Mouse (Mus musculus): Measurements from ENCODE around the gene Ifitm7. TPM values are rescaled to one million over a fixed set of nuclear protein-coding genes. Genes with fewer than 3 reads are reported as not detected.

The Ifitm7 gene
- polyA plus RNA-seq, 1 experiment, result not detected

GRCm38 (mm10) chr16:13951245-13951644 is 35.4 kb downstream of the Ifitm7 start:
- Histone ChIP-seq H3K27ac (ENCODE audit: control insufficient read depth, insufficient read depth, low read length) (no peak overlapping the region), H3K36me3 (ENCODE audit: control insufficient read depth, insufficient read depth, low read length) (no peaks in the 10 kb centered on the region), H3K4me1 (replicated peaks; ENCODE audit: control insufficient read depth, insufficient read depth, low read length) (no peaks in the 10 kb centered on the region), H3K27me3 (ENCODE audit: control insufficient read depth, insufficient read depth, low read length) (no peaks in the 10 kb centered on the region), H3K4me3 (ENCODE audit: control insufficient read depth, insufficient read depth, low read length) (no peak overlapping the region)
- 90% methylated on average over 3 of the region's 3 CpGs for WGBS
- no peak for DNase-seq
- TF ChIP-seq POLR2A (IDR thresholded peaks at IDR 0.05; ENCODE audit: control insufficient read depth, extremely low read depth, insufficient read depth, low read length, poor library complexity) (no peak), CTCF (IDR thresholded peaks at IDR 0.05; ENCODE audit: borderline replicate concordance, control insufficient read depth, extremely low read depth, insufficient read depth, low read length, poor library complexity) (no peak)

GRCm38 (mm10) chr16:13946306-13946705 is 40.4 kb downstream of the Ifitm7 start:
- Histone ChIP-seq H3K36me3 (ENCODE audit: control insufficient read depth, insufficient read depth, low read length) (no peaks in the 10 kb centered on the region), H3K4me1 (replicated peaks; ENCODE audit: control insufficient read depth, insufficient read depth, low read length) (no peaks in the 10 kb centered on the region), H3K27ac (ENCODE audit: control insufficient read depth, insufficient read depth, low read length) (no peak overlapping the region), H3K4me3 (ENCODE audit: control insufficient read depth, insufficient read depth, low read length) (no peak overlapping the region), H3K27me3 (ENCODE audit: control insufficient read depth, insufficient read depth, low read length) (no peaks in the 10 kb centered on the region)
- TF ChIP-seq POLR2A (IDR thresholded peaks at IDR 0.05; ENCODE audit: control insufficient read depth, extremely low read depth, insufficient read depth, low read length, poor library complexity) (no peak), CTCF (IDR thresholded peaks at IDR 0.05; ENCODE audit: borderline replicate concordance, control insufficient read depth, extremely low read depth, insufficient read depth, low read length, poor library complexity) (no peak)
- 97% methylated on average over 1 of the region's 1 CpGs for WGBS
- no peak for DNase-seq

- 94% methylated on average over 4 of the region's 4 CpGs for WGBS
- DNase-seq, result no peak
These were observed 41.5 kb downstream of the Ifitm7 start for GRCm38 (mm10) chr16:13945153-13945552.

GRCm38 (mm10) chr16:13944752-13945151 is 41.9 kb downstream of the Ifitm7 start:
- TF ChIP-seq CTCF (IDR thresholded peaks at IDR 0.05; ENCODE audit: borderline replicate concordance, control insufficient read depth, extremely low read depth, insufficient read depth, low read length, poor library complexity) (no peak), POLR2A (IDR thresholded peaks at IDR 0.05; ENCODE audit: control insufficient read depth, extremely low read depth, insufficient read depth, low read length, poor library complexity) (no peak)
- no peak overlapping the region for H3K4me3 ChIP-seq (ENCODE audit: control insufficient read depth, insufficient read depth, low read length)
- no peaks in the 10 kb centered on the region for H3K4me1 ChIP-seq (replicated peaks; ENCODE audit: control insufficient read depth, insufficient read depth, low read length)
- no peaks in the 10 kb centered on the region; the same call in 1 of the 2 replicates for H3K27me3 ChIP-seq (ENCODE audit: control insufficient read depth, insufficient read depth, low read length)
- DNase-seq, result no peak
- H3K36me3 ChIP-seq (ENCODE audit: control insufficient read depth, insufficient read depth, low read length), result no peaks in the 10 kb centered on the region
- 83% methylated on average over 5 of the region's 5 CpGs for WGBS
- no peak overlapping the region for H3K27ac ChIP-seq (ENCODE audit: control insufficient read depth, insufficient read depth, low read length)

More at GRCm38 (mm10) chr16:13945153-13945552, 41.5 kb downstream of the Ifitm7 start:
- H3K36me3 ChIP-seq (ENCODE audit: control insufficient read depth, insufficient read depth, low read length), result no peaks in the 10 kb centered on the region
- no peaks in the 10 kb centered on the region; the same call in 1 of the 2 replicates for H3K27me3 ChIP-seq (ENCODE audit: control insufficient read depth, insufficient read depth, low read length)
- TF ChIP-seq CTCF (IDR thresholded peaks at IDR 0.05; ENCODE audit: borderline replicate concordance, control insufficient read depth, extremely low read depth, insufficient read depth, low read length, poor library complexity) (no peak), POLR2A (IDR thresholded peaks at IDR 0.05; ENCODE audit: control insufficient read depth, extremely low read depth, insufficient read depth, low read length, poor library complexity) (no peak)
- H3K4me3 ChIP-seq (ENCODE audit: control insufficient read depth, insufficient read depth, low read length), result no peak overlapping the region
- no peaks in the 10 kb centered on the region for H3K4me1 ChIP-seq (replicated peaks; ENCODE audit: control insufficient read depth, insufficient read depth, low read length)
- H3K27ac ChIP-seq (ENCODE audit: control insufficient read depth, insufficient read depth, low read length), result no peak overlapping the region

- no peak for TF ChIP-seq POLR2A (IDR thresholded peaks at IDR 0.05; ENCODE audit: control insufficient read depth, extremely low read depth, insufficient read depth, low read length, poor library complexity)
- no peak for TF ChIP-seq CTCF (IDR thresholded peaks at IDR 0.05; ENCODE audit: borderline replicate concordance, control insufficient read depth, extremely low read depth, insufficient read depth, low read length, poor library complexity)
- DNase-seq, result no peak
- H3K27me3 ChIP-seq (ENCODE audit: control insufficient read depth, insufficient read depth, low read length), result no peaks in the 10 kb centered on the region; the same call in 1 of the 2 replicates
- H3K4me3 ChIP-seq (ENCODE audit: control insufficient read depth, insufficient read depth, low read length), result no peak overlapping the region
- H3K36me3 ChIP-seq (ENCODE audit: control insufficient read depth, insufficient read depth, low read length), result no peaks in the 10 kb centered on the region
- H3K27ac ChIP-seq (ENCODE audit: control insufficient read depth, insufficient read depth, low read length), result no peak overlapping the region
- whole genome bisulfite sequencing, result 31% methylated on average over 4 of the region's 4 CpGs
- H3K4me1 ChIP-seq (replicated peaks; ENCODE audit: control insufficient read depth, insufficient read depth, low read length), result no peaks in the 10 kb centered on the region
These were observed 42.5 kb downstream of the Ifitm7 start for GRCm38 (mm10) chr16:13944178-13944577.

- no peak for DNase-seq
- TF ChIP-seq POLR2A (IDR thresholded peaks at IDR 0.05; ENCODE audit: control insufficient read depth, extremely low read depth, insufficient read depth, low read length, poor library complexity) (no peak), CTCF (IDR thresholded peaks at IDR 0.05; ENCODE audit: borderline replicate concordance, control insufficient read depth, extremely low read depth, insufficient read depth, low read length, poor library complexity) (no peak)
- no peaks in the 10 kb centered on the region for H3K4me1 ChIP-seq (replicated peaks; ENCODE audit: control insufficient read depth, insufficient read depth, low read length)
- H3K27me3 ChIP-seq (ENCODE audit: control insufficient read depth, insufficient read depth, low read length), result no peaks in the 10 kb centered on the region; the same call in 1 of the 2 replicates
- H3K4me3 ChIP-seq (ENCODE audit: control insufficient read depth, insufficient read depth, low read length), result no peak overlapping the region
- 8% methylated on average over 34 of the region's 34 CpGs for WGBS
- no peaks in the 10 kb centered on the region for H3K36me3 ChIP-seq (ENCODE audit: control insufficient read depth, insufficient read depth, low read length)
- H3K27ac ChIP-seq (ENCODE audit: control insufficient read depth, insufficient read depth, low read length), result no peak overlapping the region
These were observed 45.8 kb downstream of the Ifitm7 start for GRCm38 (mm10) chr16:13940847-13941395.

All from thymus, adult 2 months (tissue).